18 mouse cellular contexts compared by ENCODE assay signal in the genomic region with DNA sequence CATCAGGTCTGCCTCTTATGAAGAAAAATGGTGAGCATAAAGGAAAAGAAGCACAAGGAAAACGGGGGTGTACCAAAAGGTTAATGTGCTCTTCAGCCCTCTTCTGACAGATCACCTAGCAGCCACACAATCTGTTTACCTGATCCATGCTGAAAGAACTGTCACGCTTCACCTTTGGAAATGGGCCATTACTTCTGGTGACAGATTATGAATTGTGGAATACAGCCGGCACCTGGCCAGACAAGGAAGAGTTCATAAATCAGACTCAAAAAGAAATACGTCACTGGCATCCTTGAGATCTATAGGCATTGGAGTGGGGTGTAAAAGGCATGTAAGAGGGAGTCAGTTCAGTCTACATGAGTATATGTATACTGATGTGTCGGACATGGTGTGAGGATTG.
DNase-seq lines count a peak whose midpoint lies in the region; ATAC-seq and TF ChIP-seq lines count a peak whose summit lies in the region.
"Had no signal": no experiment of that assay in that cellular context is flagged by ENCODE, and none has a peak within 500 bp of the region (broad histone marks: within the 10 kb centered on the region; RNA-seq: fewer than 3 reads in every experiment).

No protein-coding gene starts in this region.

- no peaks in the 10 kb centered on the region for H3K4me1 ChIP-seq in neural tube, embryonic 11.5 days (ENCODE audit: control insufficient read depth, insufficient read depth, low read length)
- H3K4me1 ChIP-seq in liver, postnatal 0 days (ENCODE audit: insufficient read depth): no peaks in the 10 kb centered on the region
- H3K4me1 ChIP-seq: embryonic facial prominence, embryonic 10.5 days; forebrain, embryonic 13.5 days; heart, embryonic 15.5 days had no signal

- H3K4me2 ChIP-seq in neural tube, embryonic 11.5 days (ENCODE audit: low read depth): no peak overlapping the region
- no peak overlapping the region for H3K4me2 ChIP-seq in liver, postnatal 0 days (ENCODE audit: low read depth, low read length)
- H3K4me2 ChIP-seq: forebrain, embryonic 13.5 days; heart, embryonic 11.5 days; heart, embryonic 15.5 days; hindbrain, embryonic 14.5 days had no signal

- no peak for TF ChIP-seq CTCF in liver, postnatal 0 days (IDR thresholded peaks at IDR 0.05; ENCODE audit: low read depth)

- DNase-seq in neural tube, embryonic 11.5 days (ENCODE audit: low spot score): peak; percentile 15
- DNase-seq in neural tube, embryonic 10.5 days (ENCODE audit: extremely low spot score, low spot score): no peak
- peak; percentile 35 for DNase-seq in cerebellum, adult 8-10 months
- peak; percentile 47 to 61 for DNase-seq in cerebellum, postnatal 14 days
- DNase-seq in right cerebral cortex, postnatal 14 days: no peak
- DNase-seq in adrenal gland, adult 2 months: no peak
- no peak for DNase-seq in liver, postnatal 0 days
- DNase-seq: forebrain, postnatal 0 days; gastrocnemius, postnatal 14 days; heart, adult 2 months; heart, postnatal 14 days; kidney, adult 2 months had no signal

- WGBS in neural tube, embryonic 11.5 days: 80% methylated on average over 5 of the region's 5 CpGs
- 81% methylated on average over 5 of the region's 5 CpGs for WGBS in liver, postnatal 0 days (ENCODE audit: insufficient replicate concordance)

- H3K4me3 ChIP-seq in neural tube, embryonic 11.5 days (ENCODE audit: low read depth, low read length): no peak overlapping the region
- no peak overlapping the region for H3K4me3 ChIP-seq in liver, postnatal 0 days (ENCODE audit: low read depth, low read length)
- H3K4me3 ChIP-seq: embryonic facial prominence, embryonic 10.5 days; forebrain, embryonic 13.5 days; heart, adult 2 months; heart, embryonic 15.5 days had no signal

- H3K9ac ChIP-seq in neural tube, embryonic 11.5 days (ENCODE audit: low read length): no peak overlapping the region
- no peak overlapping the region for H3K9ac ChIP-seq in liver, postnatal 0 days (replicated peaks)
- H3K9ac ChIP-seq: forebrain, embryonic 13.5 days; forebrain, postnatal 0 days; heart, embryonic 15.5 days; hindbrain, embryonic 14.5 days had no signal

- no peak overlapping the region for H3K27ac ChIP-seq in neural tube, embryonic 11.5 days (ENCODE audit: low read depth, low read length)
- no peak overlapping the region for H3K27ac ChIP-seq in liver, postnatal 0 days (ENCODE audit: low read depth)
- H3K27ac ChIP-seq: embryonic facial prominence, embryonic 10.5 days; forebrain, embryonic 13.5 days; heart, adult 2 months; heart, embryonic 15.5 days; hindbrain, embryonic 14.5 days had no signal

- no peak for TF ChIP-seq EP300 in liver, postnatal 0 days (IDR thresholded peaks at IDR 0.05; ENCODE audit: low read depth)

- H3K27me3 ChIP-seq in neural tube, embryonic 11.5 days (ENCODE audit: control insufficient read depth, insufficient read depth, low read length): no peaks in the 10 kb centered on the region
- no peaks in the 10 kb centered on the region for H3K27me3 ChIP-seq in liver, postnatal 0 days (ENCODE audit: insufficient read depth, low read length)
- H3K27me3 ChIP-seq: forebrain, embryonic 13.5 days; heart, embryonic 15.5 days had no signal

- H3K9me3 ChIP-seq in neural tube, embryonic 11.5 days (ENCODE audit: control insufficient read depth, low read length): no peaks in the 10 kb centered on the region
- H3K9me3 ChIP-seq in liver, postnatal 0 days (ENCODE audit: low read length): no peaks in the 10 kb centered on the region
- H3K9me3 ChIP-seq: embryonic facial prominence, embryonic 10.5 days; forebrain, embryonic 13.5 days; heart, embryonic 15.5 days had no signal

- H3K36me3 ChIP-seq in neural tube, embryonic 11.5 days (ENCODE audit: control insufficient read depth, insufficient read depth, low read length): no peaks in the 10 kb centered on the region
- H3K36me3 ChIP-seq in liver, postnatal 0 days (replicated peaks; ENCODE audit: insufficient read depth, low read length): no peaks in the 10 kb centered on the region
- H3K36me3 ChIP-seq: embryonic facial prominence, embryonic 10.5 days; heart, embryonic 15.5 days had no signal

- no peak for ATAC-seq in neural tube, embryonic 11.5 days (ENCODE audit: insufficient read depth, low FRiP score, low TSS enrichment)
- no peak for ATAC-seq in liver, postnatal 0 days
- ATAC-seq: forebrain, embryonic 13.5 days; forebrain, postnatal 0 days; intestine, embryonic 16.5 days had no signal

Comparison
In these comparisons a context has a peak if more than half of its experiments do, and no peak if none do; other contexts are left out.
1. DNase-seq: peak in neural tube, embryonic 11.5 days (single experiment), cerebellum, adult 8-10 months (single experiment) and cerebellum, postnatal 14 days (2 of 2); none in neural tube, embryonic 10.5 days (single experiment), right cerebral cortex, postnatal 14 days (single experiment), adrenal gland, adult 2 months (single experiment) and liver, postnatal 0 days (single experiment).